ENCODE assay signal across 16 mouse cellular contexts in the genomic region with DNA sequence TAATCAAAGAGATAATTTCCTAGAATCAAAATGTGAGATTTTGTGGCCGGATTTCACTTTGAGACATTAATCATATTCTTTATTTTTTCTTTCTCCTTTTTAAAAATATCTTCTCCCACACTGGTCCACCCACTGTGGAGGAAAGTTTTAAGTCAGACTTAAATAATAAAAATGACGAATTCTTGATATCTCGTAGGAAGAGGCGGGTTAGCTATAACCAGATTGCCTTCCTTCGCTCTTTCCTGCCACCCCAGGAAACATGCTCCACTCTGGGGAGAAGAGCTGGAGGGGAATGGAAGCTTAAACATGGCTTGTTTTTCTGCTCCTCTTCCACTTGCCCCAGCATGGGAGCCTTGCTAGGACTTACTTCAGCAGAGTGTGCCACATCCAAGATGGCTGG.
"Had no signal": no experiment of that assay in that cellular context is flagged by ENCODE, and none has a peak within 500 bp of the region (broad histone marks: within the 10 kb centered on the region; RNA-seq: fewer than 3 reads in every experiment).

No protein-coding gene starts in this region.

- H3K9me3 ChIP-seq: neural tube, embryonic 13.5 days; neural tube, embryonic 15.5 days; stomach, embryonic 15.5 days had no signal

- DNase-seq: retina, postnatal 1 day; right cerebral cortex, adult 18-20 months; right cerebral cortex, postnatal 14 days; right cerebral cortex, postnatal 25 days; right cerebral cortex, postnatal 4 days; spleen, adult 18-20 months; thymus, adult 18-20 months; thymus, adult 2 months; thymus, postnatal 14 days; thymus, postnatal 25 days; thymus, postnatal 36 days; thymus, postnatal 4 days had no signal

- H3K27ac ChIP-seq: neural tube, embryonic 13.5 days; neural tube, embryonic 15.5 days; stomach, embryonic 15.5 days; stomach, postnatal 0 days had no signal

- H3K4me2 ChIP-seq: neural tube, embryonic 13.5 days; neural tube, embryonic 15.5 days; stomach, embryonic 15.5 days had no signal

- H3K4me3 ChIP-seq: neural tube, embryonic 13.5 days; neural tube, embryonic 15.5 days; stomach, embryonic 15.5 days had no signal

- H3K27me3 ChIP-seq: neural tube, embryonic 13.5 days; neural tube, embryonic 15.5 days; stomach, embryonic 15.5 days had no signal

- H3K4me1 ChIP-seq: neural tube, embryonic 13.5 days; neural tube, embryonic 15.5 days; stomach, embryonic 15.5 days had no signal

- H3K36me3 ChIP-seq: neural tube, embryonic 13.5 days; neural tube, embryonic 15.5 days; stomach, embryonic 15.5 days had no signal

- H3K9ac ChIP-seq: neural tube, embryonic 13.5 days; neural tube, embryonic 15.5 days; stomach, embryonic 15.5 days had no signal
